In the genomic region with DNA sequence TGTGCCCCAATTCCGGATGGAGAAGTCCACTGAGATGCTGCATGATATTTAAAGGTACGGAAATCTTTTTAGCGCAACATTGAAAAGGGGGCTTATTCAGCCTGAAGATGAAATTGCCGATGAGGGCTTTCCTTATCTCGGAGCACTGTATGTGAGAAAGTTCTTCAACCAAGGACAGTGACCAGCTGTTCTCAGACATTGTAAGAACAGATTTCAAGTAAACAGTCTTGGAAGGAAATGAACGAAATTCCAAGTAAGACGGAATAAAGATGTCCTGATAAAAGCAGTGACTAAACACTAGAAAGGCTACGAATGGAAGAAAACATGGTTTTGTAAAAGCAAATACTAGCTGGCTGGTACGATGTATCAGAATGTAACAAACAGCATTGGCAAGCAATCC, we compare ENCODE assay signal across 26 mouse cellular contexts.
"Had no signal": no experiment of that assay in that cellular context is flagged by ENCODE, and none has a peak within 500 bp of the region (broad histone marks: within the 10 kb centered on the region; RNA-seq: fewer than 3 reads in every experiment).

No protein-coding gene starts in this region.

- DNase-seq: gastrocnemius, adult 2 months; gastrocnemius, postnatal 10 days; gastrocnemius, postnatal 25 days; heart, adult 18-20 months; heart, postnatal 10 days; heart, postnatal 4 days; kidney, adult 2 months; kidney, adult 9 months; kidney, postnatal 10 days; kidney, postnatal 25 days; kidney, postnatal 4 days had no signal

- H3K4me1 ChIP-seq: heart, embryonic 10.5 days; hindbrain, embryonic 10.5 days; hindbrain, embryonic 12.5 days; intestine, embryonic 15.5 days; kidney, embryonic 15.5 days; limb, embryonic 10.5 days; limb, embryonic 12.5 days had no signal

- H3K9ac ChIP-seq: heart, embryonic 12.5 days; hindbrain, embryonic 12.5 days; hindbrain, embryonic 14.5 days; intestine, embryonic 15.5 days; kidney, embryonic 15.5 days; limb, embryonic 12.5 days had no signal

- H3K27ac ChIP-seq: gastrocnemius, adult 2 months; heart, embryonic 10.5 days; hindbrain, embryonic 10.5 days; hindbrain, embryonic 12.5 days; hindbrain, embryonic 14.5 days; intestine, embryonic 15.5 days; kidney, embryonic 15.5 days; layer of hippocampus, adult 2 months; left cerebral cortex, adult 2 months; limb, embryonic 10.5 days; limb, embryonic 12.5 days had no signal

- H3K4me3 ChIP-seq: gastrocnemius, adult 2 months; heart, embryonic 10.5 days; heart, embryonic 12.5 days; hindbrain, embryonic 10.5 days; hindbrain, embryonic 12.5 days; intestine, embryonic 15.5 days; kidney, embryonic 15.5 days; layer of hippocampus, adult 2 months; left cerebral cortex, adult 2 months; limb, embryonic 10.5 days; limb, embryonic 12.5 days had no signal

- ATAC-seq: forebrain, embryonic 16.5 days; hindbrain, embryonic 16.5 days; inflammation-experienced regulatory T-cells, adult 6 months; intestine, embryonic 15.5 days; intestine, postnatal 0 days had no signal

- H3K27me3 ChIP-seq: heart, embryonic 12.5 days; hindbrain, embryonic 12.5 days; intestine, embryonic 15.5 days; kidney, embryonic 15.5 days; limb, embryonic 12.5 days had no signal

- H3K9me3 ChIP-seq: heart, embryonic 10.5 days; heart, embryonic 12.5 days; hindbrain, embryonic 10.5 days; hindbrain, embryonic 12.5 days; intestine, embryonic 15.5 days; kidney, embryonic 15.5 days; limb, embryonic 10.5 days; limb, embryonic 12.5 days had no signal

- H3K36me3 ChIP-seq: heart, embryonic 10.5 days; heart, embryonic 12.5 days; hindbrain, embryonic 10.5 days; hindbrain, embryonic 12.5 days; intestine, embryonic 15.5 days; kidney, embryonic 15.5 days; limb, embryonic 10.5 days; limb, embryonic 12.5 days had no signal

- H3K4me2 ChIP-seq: heart, embryonic 12.5 days; hindbrain, embryonic 12.5 days; hindbrain, embryonic 14.5 days; intestine, embryonic 15.5 days; kidney, embryonic 15.5 days; limb, embryonic 12.5 days had no signal
